Mouse (Mus musculus) intestine, postnatal 0 days (tissue): ENCODE results near the gene Tmem110. TPM values are rescaled to one million over a fixed set of nuclear protein-coding genes. Genes with fewer than 3 reads are reported as not detected.
A peak's percentile ranks its signal among the peaks of the same experiment; 100 is the strongest.

Source experiments
- ATAC-seq: fragments of 200-750 bp; cut with Nextera tagmentation; 2 replicates; pipeline ENCODE4 v1.8.0; 2017; ENCODE audit warnings: mild to moderate bottlenecking, moderate TSS enrichment, moderate library complexity
- H3K27ac ChIP-seq: fragments of 300-500 bp; sonication (generic); 2 replicates; pipeline ENCODE4 v1.5.1; 2014; ENCODE audit warnings: mild to moderate bottlenecking, low read depth, low read length, moderate library complexity
- H3K27me3 ChIP-seq: fragments of 300-500 bp; sonication (generic); replicated peaks from 2 replicates; pipeline ENCODE4 v1.6.1; 2014; ENCODE audit warnings: low read length, mixed read lengths; ENCODE audit not compliant: control insufficient read depth, insufficient read depth
- H3K36me3 ChIP-seq: fragments of 300-500 bp; sonication (generic); 2 replicates; pipeline ENCODE4 v1.6.1; 2014; ENCODE audit warnings: mild to moderate bottlenecking, moderate library complexity; ENCODE audit not compliant: control insufficient read depth, insufficient read depth
- H3K4me1 ChIP-seq: fragments of 300-500 bp; sonication (generic); replicated peaks from 2 replicates; pipeline ENCODE4 v1.6.1; 2014; ENCODE audit warnings: antibody characterized with exemption, low read length, mixed read lengths; ENCODE audit not compliant: control insufficient read depth, insufficient read depth
- H3K4me2 ChIP-seq: fragments of 300-500 bp; sonication (generic); replicated peaks from 2 replicates; pipeline ENCODE4 v1.6.1; 2014; ENCODE audit warnings: low read depth, mild to moderate bottlenecking, moderate library complexity
- H3K4me3 ChIP-seq: fragments of 300-500 bp; sonication (generic); 2 replicates; pipeline ENCODE4 v1.5.1; 2014; ENCODE audit warnings: low read depth, low read length
- H3K9ac ChIP-seq: fragments of 300-500 bp; sonication (generic); 2 replicates; pipeline ENCODE4 v1.6.1; 2014; ENCODE audit warnings: mild to moderate bottlenecking, low read depth, low read length
- H3K9me3 ChIP-seq: fragments of 300-500 bp; sonication (generic); 2 replicates; pipeline ENCODE4 v1.6.1; 2016; ENCODE audit warnings: mixed run types; ENCODE audit not compliant: control insufficient read depth
- CTCF ChIP-seq: sonication (generic); IDR thresholded peaks from 2 replicates; pipeline ENCODE4 v1.5.1; 2016; ENCODE audit warnings: low read depth, mild to moderate bottlenecking, control low read depth, antibody characterized with exemption, moderate library complexity
- WGBS: fragments of 180-500 bp; shearing (Covaris S2); extraction: QIAGEN DNeasy Blood & Tissue Kit; methylation state at CpG from one replicate; pipeline ENCODE4 v1.1.7; 2014; 5-methylcytosine and 5-hydroxymethylcytosine counted together
- polyA plus RNA-seq: library from polyadenylated mRNA; unstranded; fragments of >200 nt; fragmentation: Nextera tagmentation; extraction: Ambion mirVana; gene quantifications from 2 replicates; pipeline ENCODE4 v1.2.1, GENCODE M21; 2015

Gene Tmem110
- polyA plus RNA-seq, 1 experiment from 2014 or later = 17.5 TPM

DNA sequence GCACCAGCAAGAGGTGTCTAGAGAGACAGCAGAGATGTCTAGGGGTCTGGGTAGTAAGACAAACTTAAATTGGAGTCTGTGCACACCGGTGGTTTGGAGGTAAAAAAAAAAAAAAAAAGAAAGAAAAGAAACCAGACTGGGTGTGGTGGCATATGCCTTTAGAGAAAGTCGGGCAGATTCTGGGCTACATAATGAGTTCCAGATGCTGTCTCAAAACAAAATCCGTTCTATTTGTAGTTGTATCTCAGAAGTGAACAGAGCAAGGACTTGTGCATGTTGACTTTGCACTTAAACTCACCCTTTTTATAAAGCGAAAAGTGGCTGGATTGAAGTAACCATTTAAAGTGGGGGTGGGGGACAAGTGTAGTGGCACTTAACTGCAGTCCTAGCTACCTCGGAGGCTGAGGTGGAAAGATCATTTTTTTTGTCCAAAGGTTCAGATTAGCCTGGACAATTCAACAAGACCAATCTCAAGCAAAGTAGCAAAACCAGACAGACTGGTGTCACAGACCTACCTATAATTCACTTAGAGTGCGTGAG lies 864 bp upstream of the Tmem110 start:
- no peak for TF ChIP-seq CTCF
- H3K27ac ChIP-seq = no peak overlapping the region
- H3K4me3 ChIP-seq = no peak overlapping the region
- no peak for ATAC-seq
- H3K4me1 ChIP-seq = peaks cover 19% of the 10 kb centered on the region
- H3K9ac ChIP-seq = no peak overlapping the region
- WGBS = 42% methylated on average over 6 of the region's 6 CpGs
- peak overlapping the region; percentile 83; the same call in 1 of the 2 replicates for H3K4me2 ChIP-seq
- H3K36me3 ChIP-seq = peaks cover 6% of the 10 kb centered on the region; the same call in 1 of the 2 replicates
- H3K27me3 ChIP-seq = no peaks in the 10 kb centered on the region
- H3K9me3 ChIP-seq = no peaks in the 10 kb centered on the region

DNA sequence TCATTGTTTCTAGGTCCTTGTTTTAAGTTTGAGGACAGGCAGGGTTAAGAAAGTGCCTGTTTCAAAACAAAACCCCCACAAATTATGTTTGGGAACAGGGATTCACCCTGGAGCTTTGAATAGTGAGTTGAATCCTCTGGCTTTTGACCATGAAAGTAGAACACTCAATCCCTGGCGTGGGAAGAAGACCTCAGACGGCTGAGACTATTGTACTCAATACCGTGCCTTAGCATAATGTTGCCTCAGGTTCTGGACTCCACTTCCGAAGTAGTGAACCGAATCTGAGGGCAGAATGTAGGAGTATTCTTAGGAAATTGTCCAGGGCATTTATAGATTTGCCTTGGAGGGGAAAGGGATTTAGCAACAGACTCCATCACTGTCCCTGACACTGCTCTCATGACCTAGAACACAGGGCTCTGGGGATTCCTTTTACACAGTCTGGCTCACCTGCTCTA lies 342 bp upstream of the Tmem110 start:
- peak overlapping the region; percentile 91 for H3K9ac ChIP-seq

DNA sequence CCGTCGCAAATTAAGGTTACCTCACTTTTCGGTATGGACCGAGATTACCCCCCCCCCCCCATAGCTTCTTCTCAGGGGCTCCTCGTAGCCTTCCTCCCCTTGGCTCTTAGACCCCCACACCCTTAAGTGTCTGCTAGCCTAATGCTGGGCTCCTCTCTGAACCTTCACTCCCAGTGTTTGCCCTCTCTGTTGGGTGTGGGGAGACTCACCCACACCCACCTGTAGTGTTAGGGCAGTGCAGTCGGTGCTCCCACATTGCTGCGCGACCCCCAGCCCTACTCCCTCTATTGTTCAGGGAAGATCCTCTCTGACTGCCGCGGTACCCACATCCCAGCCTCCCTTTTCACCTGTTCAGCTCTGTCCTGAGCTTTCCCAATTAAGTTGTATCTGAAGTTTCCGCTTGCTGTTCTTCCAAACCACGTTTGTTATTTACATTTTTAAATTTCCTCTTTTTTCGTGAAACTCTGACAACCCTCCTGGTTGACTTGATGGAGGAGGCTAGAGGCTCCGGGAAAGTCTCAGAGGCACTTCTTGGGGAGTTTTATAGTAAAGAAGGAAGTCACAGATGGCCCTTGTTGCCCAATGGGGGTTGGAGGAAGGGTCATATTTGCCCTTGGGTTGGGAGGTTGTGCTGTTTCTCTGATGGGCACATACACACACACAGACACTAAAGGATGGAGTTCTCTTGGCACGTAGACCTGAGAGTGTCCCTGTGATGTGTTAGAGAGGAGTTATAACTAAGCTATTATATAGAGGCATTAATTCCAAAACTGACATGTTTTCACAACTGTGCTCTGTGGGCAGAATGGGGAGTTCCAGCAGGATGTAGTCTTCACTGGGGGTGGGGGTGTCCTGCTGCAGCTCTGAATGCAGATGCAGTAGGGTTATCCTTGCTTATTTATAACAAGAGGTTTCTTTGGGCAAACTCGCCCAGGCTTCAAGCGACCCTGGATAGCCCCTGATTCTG lies 1.1 kb downstream of the Tmem110 start:
- Histone ChIP-seq H3K27me3 (no peaks in the 10 kb centered on the region), H3K27ac (no peak overlapping the region), H3K4me3 (peak overlapping the region; percentile 91), H3K4me1 (peaks cover 31% of the 10 kb centered on the region), H3K9ac (peak overlapping the region; percentile 91), H3K4me2 (peak overlapping the region; percentile 83), H3K9me3 (no peaks in the 10 kb centered on the region), H3K36me3 (no peaks in the 10 kb centered on the region)
- 0 out of 2 replicates have a peak, but pooled peaks have one; percentile 1 for ATAC-seq
- 18% methylated on average over 17 of the region's 17 CpGs for WGBS
- no peak for TF ChIP-seq CTCF

More for the DNA sequence above, 342 bp upstream of the Tmem110 start:
- Histone ChIP-seq H3K36me3 (0 out of 2 replicates have a peak, but pooled peaks cover 1% of the 10 kb centered on the region), H3K4me2 (peak overlapping the region; percentile 83), H3K4me1 (peaks cover 25% of the 10 kb centered on the region), H3K27ac (no peak overlapping the region), H3K9me3 (no peaks in the 10 kb centered on the region), H3K27me3 (no peaks in the 10 kb centered on the region), H3K4me3 (peak overlapping the region; percentile 91)
- ATAC-seq = no peak
- no peak for TF ChIP-seq CTCF
- WGBS = 31% methylated on average over 5 of the region's 5 CpGs

DNA sequence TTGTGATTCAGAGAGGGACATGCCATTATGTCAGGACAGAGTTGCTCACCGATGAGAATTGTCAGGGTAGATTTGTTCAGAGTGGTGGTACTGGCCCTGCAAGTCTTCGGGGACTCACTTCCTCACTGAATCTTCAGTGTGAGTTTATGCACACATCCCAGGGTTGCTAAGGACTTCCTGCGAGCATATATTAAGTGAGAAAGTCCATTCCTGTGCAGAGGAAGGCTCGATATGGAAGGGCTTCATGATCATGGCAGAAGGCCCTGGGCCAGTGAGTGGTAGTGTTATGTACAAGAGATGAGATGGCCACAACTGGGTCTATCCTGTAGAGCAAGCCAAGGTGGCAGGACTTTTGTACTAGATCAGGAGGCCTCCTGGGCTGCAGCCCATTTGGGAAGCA lies 2.1 kb downstream of the Tmem110 start:
- no peak overlapping the region for H3K4me2 ChIP-seq
- no peak overlapping the region for H3K9ac ChIP-seq
- peaks cover 31% of the 10 kb centered on the region for H3K4me1 ChIP-seq
- H3K27ac ChIP-seq = no peak overlapping the region
- no peak overlapping the region for H3K4me3 ChIP-seq
- H3K36me3 ChIP-seq = no peaks in the 10 kb centered on the region
- 51% methylated on average over 4 of the region's 4 CpGs for WGBS
- no peak for ATAC-seq
- TF ChIP-seq CTCF = no peak
- no peaks in the 10 kb centered on the region for H3K27me3 ChIP-seq
- no peaks in the 10 kb centered on the region for H3K9me3 ChIP-seq

DNA sequence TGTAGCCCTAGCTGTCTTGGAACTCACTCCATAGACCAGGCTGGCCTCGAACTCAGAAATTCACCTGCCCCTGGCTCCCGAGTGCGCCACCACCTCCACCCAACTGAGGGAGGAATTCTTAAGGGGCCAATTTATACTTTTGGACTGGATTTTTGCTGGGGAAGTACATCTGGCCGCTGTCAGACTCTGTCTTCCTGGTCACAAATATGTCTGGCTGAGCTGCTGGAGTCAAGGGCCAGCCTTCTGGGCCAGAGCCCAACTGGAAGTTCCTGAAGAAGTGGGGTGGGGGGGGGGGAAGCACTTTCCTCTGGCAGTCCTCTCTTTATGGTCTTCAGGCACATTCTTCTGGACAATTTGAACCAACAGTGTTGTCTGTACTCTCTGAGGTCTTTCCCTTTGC lies 2.7 kb downstream of the Tmem110 start:
- Histone ChIP-seq H3K36me3 (no peaks in the 10 kb centered on the region), H3K9ac (no peak overlapping the region), H3K27ac (no peak overlapping the region; the same call in 1 of the 2 replicates), H3K4me1 (peaks cover 31% of the 10 kb centered on the region), H3K4me3 (no peak overlapping the region), H3K27me3 (no peaks in the 10 kb centered on the region), H3K4me2 (no peak overlapping the region), H3K9me3 (no peaks in the 10 kb centered on the region)
- 79% methylated on average over 4 of the region's 4 CpGs for WGBS
- no peak for ATAC-seq
- TF ChIP-seq CTCF = no peak
